Mouse (Mus musculus): ENCODE results near the gene Asf1b. TPM values are rescaled to one million over a fixed set of nuclear protein-coding genes. Genes with fewer than 3 reads are reported as not detected.

The Asf1b gene
- polyA plus RNA-seq, 1 experiment from 2014 or later = 12.8 TPM

DNA sequence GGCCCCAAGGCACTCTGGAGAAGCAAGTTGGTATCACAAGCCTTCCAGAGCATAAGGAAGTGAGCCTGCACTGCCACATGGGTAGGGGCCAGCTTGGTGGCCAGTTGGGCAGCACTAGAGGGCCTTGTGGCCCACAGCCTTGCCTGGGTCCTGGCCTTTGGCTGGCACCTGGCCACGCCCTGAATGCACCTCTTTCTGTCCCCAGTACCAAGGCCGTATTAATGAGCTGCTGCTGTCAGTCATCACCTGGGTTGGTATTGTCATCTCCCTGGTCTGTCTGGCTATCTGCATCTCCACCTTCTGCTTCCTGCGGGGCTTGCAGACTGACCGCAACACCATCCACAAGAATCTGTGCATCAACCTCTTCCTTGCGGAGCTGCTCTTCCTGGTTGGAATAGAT, 21.1 kb upstream of the Asf1b start:
- Histone ChIP-seq H3K9me3 (no peaks in the 10 kb centered on the region), H3K27me3 (no peaks in the 10 kb centered on the region), H3K9ac (no peak overlapping the region), H3K4me1 (replicated peaks) (no peaks in the 10 kb centered on the region), H3K4me3 (no peak overlapping the region), H3K36me3 (peaks cover 97% of the 10 kb centered on the region), H3K27ac (replicated peaks) (no peak overlapping the region), H3K4me2 (no peak overlapping the region)
- no peak for ATAC-seq (ENCODE audit: low FRiP score, low read depth)
- WGBS = 92% methylated on average over 5 of the region's 5 CpGs

DNA sequence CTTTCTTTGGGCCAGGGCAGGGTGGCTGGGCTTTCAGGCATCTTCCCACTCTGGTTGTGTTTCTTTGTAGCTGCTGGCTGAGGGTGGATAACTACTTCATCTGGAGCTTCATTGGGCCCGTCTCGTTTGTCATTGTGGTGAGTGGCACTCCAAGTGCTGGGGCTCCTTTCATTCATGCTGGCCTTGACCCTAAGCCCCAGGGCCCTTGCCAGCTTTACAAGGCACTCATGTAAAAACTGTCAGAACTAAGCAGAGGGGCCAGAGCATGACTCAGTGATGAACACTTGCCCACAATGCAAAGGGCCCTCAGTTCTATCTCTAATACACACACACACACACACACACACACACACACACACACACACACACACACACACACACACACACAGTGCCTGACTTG, 20.3 kb upstream of the Asf1b start:
- Histone ChIP-seq H3K36me3 (peaks cover 94% of the 10 kb centered on the region), H3K9me3 (no peaks in the 10 kb centered on the region), H3K27me3 (no peaks in the 10 kb centered on the region), H3K4me1 (replicated peaks) (no peaks in the 10 kb centered on the region), H3K27ac (replicated peaks) (no peak overlapping the region), H3K4me2 (no peak overlapping the region), H3K4me3 (no peak overlapping the region), H3K9ac (no peak overlapping the region)
- no peak for ATAC-seq (ENCODE audit: low FRiP score, low read depth)
- 82% methylated on average over 2 of the region's 2 CpGs for WGBS

DNA sequence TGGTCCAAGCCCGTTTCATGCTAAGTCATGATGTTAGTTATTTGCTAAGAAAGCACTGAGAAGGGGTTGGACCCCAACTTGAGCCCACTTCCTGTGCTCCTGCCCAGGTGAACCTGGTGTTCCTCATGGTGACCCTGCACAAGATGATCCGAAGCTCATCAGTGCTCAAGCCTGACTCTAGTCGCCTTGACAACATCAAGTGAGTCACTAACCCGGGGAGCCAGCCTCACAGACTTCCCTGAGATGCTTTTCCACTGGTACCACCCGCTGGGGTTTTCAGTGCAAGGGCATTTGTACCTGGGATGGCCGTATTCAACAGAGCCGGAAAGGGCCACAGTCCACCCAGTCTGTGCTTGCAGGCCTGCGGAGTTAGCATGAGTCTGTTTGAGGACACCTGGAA, 19.9 kb upstream of the Asf1b start:
- Histone ChIP-seq H3K4me3 (no peak overlapping the region), H3K27ac (replicated peaks) (no peak overlapping the region), H3K9me3 (no peaks in the 10 kb centered on the region), H3K27me3 (no peaks in the 10 kb centered on the region), H3K36me3 (peaks cover 93% of the 10 kb centered on the region), H3K4me1 (replicated peaks) (no peaks in the 10 kb centered on the region), H3K9ac (no peak overlapping the region), H3K4me2 (no peak overlapping the region)
- WGBS = 93% methylated on average over 8 of the region's 8 CpGs
- ATAC-seq (ENCODE audit: low FRiP score, low read depth) = no peak

GRCm38 (mm10) chr8:83937645-83938044, 17.7 kb upstream of the Asf1b start:
- H3K4me3 ChIP-seq = no peak overlapping the region
- H3K4me2 ChIP-seq = no peak overlapping the region
- H3K4me1 ChIP-seq (replicated peaks) = no peaks in the 10 kb centered on the region
- WGBS = 84% methylated on average over 7 of the region's 7 CpGs
- H3K27me3 ChIP-seq = no peaks in the 10 kb centered on the region
- H3K9me3 ChIP-seq = no peaks in the 10 kb centered on the region
- peaks cover 70% of the 10 kb centered on the region for H3K36me3 ChIP-seq
- no peak for ATAC-seq (ENCODE audit: low FRiP score, low read depth)
- no peak overlapping the region for H3K9ac ChIP-seq
- H3K27ac ChIP-seq (replicated peaks) = no peak overlapping the region

DNA sequence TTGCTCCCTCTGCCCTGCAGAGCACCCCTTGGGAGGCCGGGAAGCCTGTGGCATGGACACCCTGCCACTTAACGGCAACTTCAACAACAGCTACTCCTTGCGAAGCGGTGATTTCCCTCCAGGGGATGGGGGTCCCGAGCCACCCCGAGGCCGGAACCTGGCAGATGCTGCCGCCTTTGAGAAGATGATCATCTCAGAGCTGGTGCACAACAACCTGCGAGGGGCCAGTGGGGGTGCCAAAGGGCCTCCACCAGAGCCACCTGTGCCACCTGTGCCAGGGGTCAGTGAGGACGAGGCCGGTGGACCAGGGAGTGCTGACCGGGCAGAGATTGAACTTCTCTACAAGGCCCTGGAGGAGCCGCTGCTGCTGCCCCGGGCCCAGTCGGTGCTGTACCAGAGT, 17.0 kb upstream of the Asf1b start:
- peaks cover 64% of the 10 kb centered on the region for H3K36me3 ChIP-seq
- 93% methylated on average over 15 of the region's 15 CpGs for WGBS
- no peak for ATAC-seq (ENCODE audit: low FRiP score, low read depth)
- H3K4me2 ChIP-seq = no peak overlapping the region
- no peak overlapping the region for H3K9ac ChIP-seq
- no peak overlapping the region for H3K27ac ChIP-seq (replicated peaks)
- H3K9me3 ChIP-seq = no peaks in the 10 kb centered on the region
- H3K27me3 ChIP-seq = no peaks in the 10 kb centered on the region
- no peaks in the 10 kb centered on the region for H3K4me1 ChIP-seq (replicated peaks)
- H3K4me3 ChIP-seq = no peak overlapping the region

GRCm38 (mm10) chr8:83941066-83941677, 14.1 kb upstream of the Asf1b start:
- Histone ChIP-seq H3K27me3 (no peaks in the 10 kb centered on the region), H3K36me3 (peaks cover 36% of the 10 kb centered on the region), H3K4me1 (replicated peaks) (no peaks in the 10 kb centered on the region), H3K9ac (no peak overlapping the region), H3K4me2 (no peak overlapping the region), H3K27ac (replicated peaks) (no peak overlapping the region), H3K4me3 (no peak overlapping the region), H3K9me3 (no peaks in the 10 kb centered on the region)
- 83% methylated on average over 6 of the region's 6 CpGs for WGBS
- no peak for ATAC-seq (ENCODE audit: low FRiP score, low read depth)

GRCm38 (mm10) chr8:83942446-83942845, 12.9 kb upstream of the Asf1b start:
- Histone ChIP-seq H3K4me3 (no peak overlapping the region), H3K4me2 (no peak overlapping the region), H3K9me3 (no peaks in the 10 kb centered on the region), H3K36me3 (peaks cover 24% of the 10 kb centered on the region), H3K9ac (no peak overlapping the region), H3K27ac (replicated peaks) (no peak overlapping the region), H3K4me1 (replicated peaks) (no peaks in the 10 kb centered on the region), H3K27me3 (no peaks in the 10 kb centered on the region)
- WGBS = 86% methylated on average over 1 of the region's 1 CpGs
- no peak for ATAC-seq (ENCODE audit: low FRiP score, low read depth)

DNA sequence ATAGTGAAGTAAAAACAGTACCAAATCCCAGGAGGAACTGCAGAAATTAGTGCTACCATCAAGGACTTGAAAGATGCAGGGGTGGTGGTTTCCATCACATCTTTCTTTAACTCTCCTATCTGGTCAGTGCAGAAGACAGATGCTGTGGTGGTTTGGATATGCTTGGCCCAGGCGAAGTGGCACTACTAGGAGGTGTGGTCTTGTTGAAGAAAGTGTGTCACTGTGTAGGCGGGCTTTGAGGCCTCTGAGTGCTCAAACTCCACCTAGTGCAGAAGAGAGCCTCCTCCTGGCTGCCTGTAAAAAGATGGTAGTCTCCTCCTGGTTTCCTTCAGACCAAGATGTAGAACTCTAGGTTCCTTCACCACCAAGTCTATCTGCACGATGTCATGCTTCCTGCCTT, 9.8 kb upstream of the Asf1b start:
- 73% methylated on average over 3 of the region's 3 CpGs for WGBS
- Histone ChIP-seq H3K36me3 (no peaks in the 10 kb centered on the region), H3K9ac (no peak overlapping the region), H3K4me2 (no peak overlapping the region), H3K4me1 (replicated peaks) (no peaks in the 10 kb centered on the region), H3K27me3 (no peaks in the 10 kb centered on the region), H3K27ac (replicated peaks) (no peak overlapping the region), H3K4me3 (no peak overlapping the region), H3K9me3 (no peaks in the 10 kb centered on the region)
- ATAC-seq (ENCODE audit: low FRiP score, low read depth) = no peak

DNA sequence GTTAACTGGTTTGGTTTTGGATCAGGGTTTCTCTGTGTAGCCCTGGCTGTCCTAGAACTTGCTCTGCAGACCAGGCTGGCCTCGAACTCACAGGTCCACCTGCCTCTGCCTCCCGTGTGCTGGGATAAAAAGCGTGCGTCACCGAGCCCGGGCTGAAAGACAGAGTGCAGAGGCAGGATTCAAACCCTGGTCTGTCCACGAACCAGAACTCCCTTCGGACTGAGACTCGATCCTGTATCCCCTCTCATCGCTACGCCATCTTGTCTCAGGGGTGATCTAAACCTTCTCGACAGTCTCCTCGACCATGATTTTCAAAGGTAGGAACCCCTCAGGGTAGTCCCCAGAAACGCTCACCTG, 580 bp upstream of the Asf1b start:
- H3K4me3 ChIP-seq = peak overlapping the region; percentile 53
- no peaks in the 10 kb centered on the region for H3K27me3 ChIP-seq
- H3K36me3 ChIP-seq = no peaks in the 10 kb centered on the region
- H3K9ac ChIP-seq = peak overlapping the region; percentile 46
- ATAC-seq (ENCODE audit: low FRiP score, low read depth) = no peak
- peak overlapping the region; percentile 91 for H3K4me2 ChIP-seq
- peak overlapping the region; percentile 76 for H3K27ac ChIP-seq (replicated peaks)
- WGBS = under 1% methylated on average over 14 of the region's 14 CpGs
- no peaks in the 10 kb centered on the region for H3K9me3 ChIP-seq
- peaks cover 12% of the 10 kb centered on the region for H3K4me1 ChIP-seq (replicated peaks)

DNA sequence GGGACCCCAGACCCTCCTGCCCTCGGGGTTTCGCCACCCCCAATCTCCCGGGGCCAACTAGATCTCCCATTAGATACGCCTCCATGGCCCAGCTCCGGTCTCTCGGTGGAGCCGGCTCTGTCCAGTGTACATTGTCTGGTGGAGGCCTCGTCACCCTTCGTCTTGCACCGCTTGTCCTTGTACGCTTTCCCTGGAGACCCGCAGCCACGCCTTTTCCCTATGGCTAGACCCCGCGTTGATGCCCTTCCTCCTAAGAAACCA, 581 bp downstream of the Asf1b start:
- H3K9me3 ChIP-seq = no peaks in the 10 kb centered on the region
- H3K4me2 ChIP-seq = peak overlapping the region; percentile 91
- H3K4me3 ChIP-seq = peak overlapping the region; percentile 53
- H3K27ac ChIP-seq (replicated peaks) = no peak overlapping the region
- H3K9ac ChIP-seq = peak overlapping the region; percentile 9; the same call in 1 of the 2 replicates
- H3K27me3 ChIP-seq = no peaks in the 10 kb centered on the region
- ATAC-seq (ENCODE audit: low FRiP score, low read depth) = 0 out of 2 replicates have a peak, but pooled peaks have one; percentile 0
- WGBS = under 1% methylated on average over 15 of the region's 15 CpGs
- peaks cover 12% of the 10 kb centered on the region for H3K4me1 ChIP-seq (replicated peaks)
- H3K36me3 ChIP-seq = no peaks in the 10 kb centered on the region

GRCm38 (mm10) chr8:83956789-83957188, 1.5 kb downstream of the Asf1b start:
- no peaks in the 10 kb centered on the region for H3K27me3 ChIP-seq
- no peaks in the 10 kb centered on the region for H3K36me3 ChIP-seq
- H3K9ac ChIP-seq = no peak overlapping the region
- H3K4me2 ChIP-seq = peak overlapping the region; percentile 91
- H3K4me3 ChIP-seq = no peak overlapping the region
- no peak for ATAC-seq (ENCODE audit: low FRiP score, low read depth)
- H3K4me1 ChIP-seq (replicated peaks) = peaks cover 12% of the 10 kb centered on the region
- no peak overlapping the region for H3K27ac ChIP-seq (replicated peaks)
- WGBS = 27% methylated on average over 1 of the region's 1 CpGs
- no peaks in the 10 kb centered on the region for H3K9me3 ChIP-seq

- no peak overlapping the region for H3K4me3 ChIP-seq
- no peak for ATAC-seq (ENCODE audit: low FRiP score, low read depth)
- no peaks in the 10 kb centered on the region for H3K27me3 ChIP-seq
- no peak overlapping the region for H3K27ac ChIP-seq (replicated peaks)
- H3K36me3 ChIP-seq = no peaks in the 10 kb centered on the region
- H3K4me2 ChIP-seq = no peak overlapping the region
- no peaks in the 10 kb centered on the region for H3K9me3 ChIP-seq
- WGBS = 93% methylated on average over 5 of the region's 5 CpGs
- no peaks in the 10 kb centered on the region for H3K4me1 ChIP-seq (replicated peaks)
- no peak overlapping the region for H3K9ac ChIP-seq
These were observed 8.9 kb downstream of the Asf1b start for GRCm38 (mm10) chr8:83964015-83964765.

GRCm38 (mm10) chr8:83967701-83968100, 12.4 kb downstream of the Asf1b start:
- no peaks in the 10 kb centered on the region for H3K36me3 ChIP-seq
- H3K4me2 ChIP-seq = no peak overlapping the region
- no peak overlapping the region for H3K9ac ChIP-seq
- no peak for ATAC-seq (ENCODE audit: low FRiP score, low read depth)
- H3K9me3 ChIP-seq = no peaks in the 10 kb centered on the region
- H3K27ac ChIP-seq (replicated peaks) = no peak overlapping the region
- H3K27me3 ChIP-seq = no peaks in the 10 kb centered on the region
- H3K4me1 ChIP-seq (replicated peaks) = peaks cover 8% of the 10 kb centered on the region
- H3K4me3 ChIP-seq = no peak overlapping the region
- WGBS = 93% methylated on average over 7 of the region's 7 CpGs

All from hindbrain, embryonic 15.5 days (tissue).